Mouse (Mus musculus): Measurements from ENCODE around the gene Odf4. TPM values are rescaled to one million over a fixed set of nuclear protein-coding genes. Genes with fewer than 3 reads are reported as not detected.
"Not testable (repeated sequence)": the region's sequence is repeated elsewhere in the genome, so short reads cannot be mapped to it uniquely, and the experiment has no call there.

Odf4 gene
- total RNA-seq, 4 experiments from 2014 or later = 1.1 to 2.2 (median 1.7) TPM

DNA sequence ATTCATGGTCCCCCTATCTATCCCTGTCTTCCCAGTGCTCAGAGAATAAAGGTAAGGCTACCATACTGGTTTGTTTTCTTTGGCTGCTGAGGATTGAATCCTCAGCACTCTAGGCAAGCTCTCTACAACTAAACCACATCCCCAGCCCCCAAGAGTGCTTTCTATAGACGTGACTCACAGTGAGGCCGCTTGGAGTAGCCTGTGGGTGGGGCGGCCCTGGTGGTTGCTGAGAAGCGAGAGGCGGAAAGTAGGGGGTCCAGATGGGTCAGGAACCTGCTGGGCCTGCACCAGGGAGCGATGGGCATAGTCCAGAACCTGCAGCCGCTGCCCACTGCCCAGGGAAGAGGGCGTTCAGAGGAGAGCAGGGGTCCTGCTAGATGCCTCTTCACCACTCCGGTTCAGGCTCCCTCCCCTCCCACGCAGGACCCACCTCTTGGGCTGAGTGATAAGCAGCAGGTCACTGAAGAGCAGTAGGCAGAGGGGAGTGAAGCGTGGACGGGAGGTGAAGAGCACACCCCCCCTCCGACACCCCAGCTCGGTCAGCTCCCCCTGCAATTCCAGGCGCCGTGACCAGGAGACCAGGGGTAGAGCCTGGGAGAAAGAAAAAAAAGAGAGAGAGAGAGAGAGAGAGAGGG lies 20.0 kb upstream of the Odf4 start:
- peak in 1 of 2 experiments; percentile 77 for DNase-seq (ENCODE audit: low spot score in 2 of 2)

GRCm38 (mm10) chr11:68946001-68946400 lies 19.1 kb upstream of the Odf4 start:
- no peak for DNase-seq (ENCODE audit: low spot score in 2 of 2)

GRCm38 (mm10) chr11:68945245-68945644 lies 18.4 kb upstream of the Odf4 start:
- DNase-seq (ENCODE audit: low spot score in 2 of 2) = no peak

- no peak for DNase-seq (ENCODE audit: low spot score in 2 of 2)
These were observed 15.8 kb upstream of the Odf4 start for GRCm38 (mm10) chr11:68942731-68943130.

- DNase-seq (ENCODE audit: low spot score in 2 of 2) = no peak
These were observed 13.6 kb upstream of the Odf4 start for GRCm38 (mm10) chr11:68940516-68940915.

DNA sequence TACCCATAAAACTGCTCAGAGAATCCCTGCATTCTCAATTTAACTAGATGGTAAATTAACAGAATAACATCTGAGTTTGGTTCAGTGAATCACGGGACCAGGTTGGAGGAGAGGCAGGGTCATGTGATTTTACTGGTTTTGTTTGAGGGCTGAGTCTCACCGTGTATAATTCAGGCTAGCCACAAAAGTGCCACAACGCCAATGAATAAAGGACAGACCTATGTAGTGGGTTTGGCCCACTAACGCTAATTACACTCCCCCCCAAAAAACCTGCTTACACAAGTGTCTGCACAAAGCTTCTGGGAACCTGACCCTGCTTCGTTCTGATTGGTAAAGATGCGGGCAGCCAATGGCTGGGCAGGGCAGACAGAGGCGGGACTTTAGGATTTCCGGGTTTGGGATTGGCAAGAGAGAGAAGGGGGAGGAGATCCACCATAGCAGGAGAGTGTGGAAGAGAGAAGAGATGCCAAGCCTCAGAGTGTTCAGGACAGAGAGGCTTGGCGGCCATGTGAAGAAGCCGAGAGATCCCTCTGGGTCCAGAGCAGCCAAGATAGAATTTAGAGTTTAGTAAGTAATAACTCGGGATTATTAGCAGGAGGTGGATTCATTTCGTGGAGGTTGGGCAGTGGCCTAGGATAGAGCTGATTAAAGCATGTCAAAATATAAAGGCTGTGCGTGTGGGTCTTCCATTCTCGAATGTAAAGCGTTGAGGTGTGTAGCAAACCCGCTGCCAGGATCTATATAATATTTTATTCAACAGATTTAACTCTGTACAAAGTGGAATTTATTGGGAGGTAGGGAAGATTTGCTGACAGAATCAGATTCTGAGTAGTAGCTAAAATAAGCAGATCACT lies 12.8 kb upstream of the Odf4 start:
- peak; percentile 76 to 88 for DNase-seq (ENCODE audit: low spot score in 2 of 2)

GRCm38 (mm10) chr11:68936951-68937350 lies 10.1 kb upstream of the Odf4 start:
- DNase-seq (ENCODE audit: low spot score in 2 of 2) = not testable (repeated sequence)

DNA sequence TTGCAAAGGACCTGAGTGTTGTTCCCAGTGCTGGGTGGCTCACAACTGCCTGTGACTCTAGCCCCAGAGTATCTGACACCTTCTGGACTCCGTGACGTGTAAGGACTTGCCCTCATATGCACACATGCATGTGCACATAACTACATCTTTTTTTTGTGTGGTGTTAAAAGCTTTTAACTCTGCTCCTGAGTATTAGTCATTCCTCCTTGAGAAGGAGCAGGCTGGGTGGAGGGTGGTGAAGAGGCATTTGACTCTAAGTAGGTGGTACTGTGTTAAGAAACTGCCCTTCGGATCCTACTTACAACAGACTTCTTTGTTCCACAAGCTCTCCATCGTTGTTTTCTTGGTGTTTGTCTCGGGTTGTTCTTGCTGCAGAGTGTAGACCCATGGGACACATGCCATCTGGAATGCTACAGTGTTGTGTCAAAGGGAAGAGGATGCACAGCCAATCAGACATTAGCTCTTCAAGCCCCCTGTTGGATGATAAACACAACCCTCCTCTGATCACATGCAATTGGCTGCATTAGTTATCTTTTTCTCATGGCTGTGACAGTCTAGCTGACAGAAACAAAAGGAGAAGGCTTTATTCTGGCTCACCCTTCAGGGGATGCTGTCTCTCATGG lies 7.1 kb upstream of the Odf4 start:
- DNase-seq (ENCODE audit: low spot score in 2 of 2) = no peak

DNA sequence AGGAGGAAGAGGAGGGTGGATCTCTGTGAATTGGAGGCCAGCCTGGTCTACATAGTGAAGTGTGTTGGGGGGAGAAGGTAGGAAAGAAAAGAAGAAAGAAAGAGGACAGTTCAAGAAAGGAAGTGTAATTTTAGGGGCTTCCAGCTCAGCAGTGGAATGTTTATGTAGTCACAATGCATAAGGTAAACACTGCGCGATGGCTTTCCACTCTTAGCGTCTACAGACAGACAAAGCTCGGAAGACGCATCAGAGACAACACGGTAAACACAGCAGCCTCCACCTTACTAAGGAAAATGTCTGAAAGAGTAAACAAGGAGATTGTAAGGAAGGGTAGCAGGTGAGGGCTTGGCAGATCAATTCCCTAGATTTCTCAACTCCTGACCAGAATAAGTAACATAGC lies 3.1 kb upstream of the Odf4 start:
- DNase-seq (ENCODE audit: low spot score in 2 of 2) = no peak

GRCm38 (mm10) chr11:68924749-68925148 lies 2.1 kb downstream of the Odf4 start:
- DNase-seq (ENCODE audit: low spot score in 2 of 2) = no peak

- DNase-seq (ENCODE audit: low spot score in 2 of 2) = no peak
These were observed 3.7 kb downstream of the Odf4 start for GRCm38 (mm10) chr11:68923191-68923590.

- no peak for DNase-seq (ENCODE audit: low spot score in 2 of 2)
These were observed 12.3 kb downstream of the Odf4 start for GRCm38 (mm10) chr11:68914566-68914965.

- DNase-seq (ENCODE audit: low spot score in 2 of 2) = no peak
These were observed 15.2 kb downstream of the Odf4 start for GRCm38 (mm10) chr11:68911531-68912177.

- no peak for DNase-seq (ENCODE audit: low spot score in 2 of 2)
These were observed 17.9 kb downstream of the Odf4 start for GRCm38 (mm10) chr11:68908846-68909503.

DNA sequence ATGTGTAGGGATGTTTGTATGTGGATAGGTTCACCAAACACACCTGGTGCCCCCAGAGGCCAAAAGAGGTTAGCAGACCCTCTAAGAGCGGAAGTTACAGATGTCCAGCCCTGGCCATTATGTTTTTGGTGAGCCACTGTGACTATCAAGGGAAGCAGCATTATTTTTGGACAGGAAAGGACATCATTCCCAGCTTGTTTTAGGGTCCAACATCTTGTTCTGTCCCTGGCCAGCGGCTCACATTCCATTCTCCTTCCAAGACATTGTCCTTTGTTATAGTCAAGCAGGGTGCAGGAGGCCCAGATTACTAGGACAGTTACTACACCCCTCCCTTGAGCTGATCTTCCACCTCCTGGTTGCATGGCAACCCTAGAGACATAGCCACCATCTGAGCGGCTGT lies 19.6 kb downstream of the Odf4 start:
- no peak for DNase-seq (ENCODE audit: low spot score in 2 of 2)

DNA sequence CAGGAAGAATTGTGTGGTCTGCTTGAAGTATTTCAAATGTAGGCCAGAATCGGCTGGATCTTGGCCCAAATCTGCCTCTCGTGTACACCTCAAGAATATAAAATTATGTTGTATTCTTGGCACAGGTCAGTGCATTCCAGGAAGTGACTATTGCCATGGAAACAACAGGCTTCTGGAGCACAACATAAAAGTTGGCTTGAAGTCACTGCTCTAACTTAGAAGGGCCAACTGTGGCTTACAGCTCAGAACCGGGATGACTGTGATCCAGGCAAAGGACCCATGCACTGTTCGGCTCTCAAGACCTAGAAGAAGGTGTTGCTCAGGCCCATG lies 20.5 kb downstream of the Odf4 start:
- no peak for DNase-seq (ENCODE audit: low spot score in 2 of 2)

GRCm38 (mm10) chr11:68905665-68906460 lies 21.0 kb downstream of the Odf4 start:
- DNase-seq (ENCODE audit: low spot score in 2 of 2) = no peak

- DNase-seq (ENCODE audit: low spot score in 2 of 2) = no peak
These were observed 21.7 kb downstream of the Odf4 start for GRCm38 (mm10) chr11:68905138-68905531.

- peak; percentile 38 to 61 for DNase-seq (ENCODE audit: low spot score in 2 of 2)
These were observed 22.3 kb downstream of the Odf4 start for GRCm38 (mm10) chr11:68904375-68905137.

GRCm38 (mm10) chr11:68903775-68904174 lies 23.1 kb downstream of the Odf4 start:
- no peak for DNase-seq (ENCODE audit: low spot score in 2 of 2)
